Mouse (Mus musculus): ENCODE measurements around the gene Olfr117.

- TF ChIP-seq CTCF (conservative IDR thresholded peaks at IDR 0.05; ENCODE audit: insufficient read depth, insufficient read length, low read depth, low read length) (no peak), POLR2A (IDR thresholded peaks at IDR 0.05; ENCODE audit: low read depth, low read length) (no peak)
Observed at GRCm38 (mm10) chr17:37627009-37627408, 36.6 kb downstream of the Olfr117 start, which contains the start of the genes Olfr115 and Olfr116.

Measured in kidney, adult 2 months (tissue).